Mouse (Mus musculus): ENCODE data around the gene Prok1.

Gene Prok1

DNA sequence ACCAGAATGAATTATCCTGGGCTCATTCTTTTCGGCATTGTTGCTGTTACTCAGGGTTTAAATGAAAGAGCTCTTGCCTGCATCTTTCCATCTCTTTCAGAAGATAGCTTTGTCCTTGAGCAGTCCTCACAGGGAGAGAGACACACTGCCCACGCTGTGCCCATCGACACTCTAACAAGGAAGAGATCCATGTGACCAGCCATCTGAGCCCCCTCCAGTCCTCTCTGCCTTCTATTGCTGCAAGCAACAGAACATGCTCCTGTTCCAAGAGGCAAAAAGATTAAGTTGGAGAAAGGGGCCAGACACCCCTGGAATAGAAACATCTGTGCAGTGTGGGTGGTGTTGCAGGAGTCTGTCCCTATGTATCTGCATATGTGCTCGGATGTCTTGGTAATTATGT is 52.5 kb downstream of the Prok1 start:
- no peak for DNase-seq (ENCODE audit: low spot score)

DNA sequence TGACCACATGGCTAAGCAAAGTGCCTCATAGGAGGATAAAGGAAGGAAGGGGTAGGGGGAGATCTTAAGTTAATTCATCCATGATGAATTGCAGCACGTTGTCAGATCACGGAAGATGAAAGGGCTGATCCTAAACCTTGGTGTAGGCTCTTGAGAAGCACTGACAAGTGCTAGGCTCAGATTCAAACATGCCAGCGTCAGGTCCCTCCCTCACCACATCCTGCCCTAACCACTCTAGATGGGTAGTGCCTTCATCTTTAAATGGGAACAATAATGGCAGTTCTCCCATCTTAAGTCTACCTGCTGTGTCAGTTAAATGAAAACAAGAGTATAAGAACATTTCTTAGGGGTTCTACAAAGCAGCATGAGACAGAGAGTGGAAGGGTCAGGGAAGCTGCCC is 53.9 kb downstream of the Prok1 start:
- DNase-seq (ENCODE audit: low spot score), result no peak

DNA sequence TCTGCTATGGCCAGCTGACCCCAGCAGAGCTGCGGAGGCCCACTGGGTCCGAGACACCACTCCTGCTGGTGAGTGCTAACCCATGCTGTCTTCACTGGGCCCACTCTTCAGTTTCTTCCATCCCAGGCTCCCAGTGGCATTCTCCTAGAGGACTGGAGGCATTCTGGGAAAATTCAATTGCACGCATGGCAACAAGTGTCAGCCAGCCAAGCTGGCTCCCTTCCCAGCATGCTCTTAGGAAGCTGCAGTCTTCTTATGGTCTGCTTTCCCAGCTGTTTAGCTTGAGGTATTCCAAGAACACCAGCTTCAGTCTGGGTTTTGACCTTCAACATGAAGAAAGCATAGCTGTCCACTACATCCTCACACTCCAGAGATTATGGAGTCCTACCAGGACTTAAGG is 56.3 kb downstream of the Prok1 start:
- no peak for DNase-seq (ENCODE audit: low spot score)

Data from embryo, embryonic 10.5 days (tissue).